Mouse (Mus musculus): ENCODE results near the gene Nek9.

The Nek9 gene

DNA sequence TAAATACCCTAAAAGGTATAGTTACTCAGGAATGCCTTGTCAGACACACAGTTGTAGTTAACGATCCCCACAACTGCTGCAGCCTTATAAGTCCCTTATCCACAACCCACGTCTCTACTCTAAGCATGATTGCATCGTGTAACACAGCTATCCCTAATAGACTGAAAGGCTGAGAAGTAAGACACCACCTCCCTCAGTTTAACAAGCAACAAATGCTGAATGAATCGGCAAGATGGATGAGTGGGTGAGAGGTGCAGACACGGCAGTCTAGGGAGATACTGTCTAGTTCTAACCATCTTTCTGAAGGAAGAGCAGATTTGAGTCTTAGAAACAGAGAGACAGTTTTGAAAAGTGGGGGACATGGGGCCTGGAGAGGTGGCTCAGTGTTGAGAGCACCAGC is 76.0 kb downstream of the Nek9 start:
- no peak for DNase-seq (ENCODE audit: low spot score in 2 of 2)

DNA sequence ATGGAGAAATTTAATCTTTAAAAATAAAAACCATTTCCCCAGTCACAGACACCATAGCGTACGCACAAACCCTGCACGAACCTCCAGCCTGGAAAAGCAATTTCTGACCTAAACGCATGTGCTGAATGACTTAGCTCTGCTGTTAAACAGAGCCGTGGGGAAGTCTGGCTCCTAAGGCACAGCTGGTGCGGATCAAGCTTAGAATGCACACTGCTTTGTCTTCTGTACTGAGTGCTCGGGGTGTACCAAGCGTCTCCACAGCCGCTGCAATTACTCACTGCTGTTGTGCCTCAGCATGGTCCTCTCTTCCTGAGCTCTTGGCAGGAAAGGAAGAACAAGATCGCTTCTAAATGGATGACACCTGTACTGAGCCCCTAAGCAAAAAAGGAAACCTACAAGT is 76.7 kb downstream of the Nek9 start:
- no peak for DNase-seq (ENCODE audit: low spot score in 2 of 2)

- no peak for DNase-seq (ENCODE audit: low spot score in 2 of 2)
These were observed 82.0 kb downstream of the Nek9 start for GRCm38 (mm10) chr12:85257008-85257639.

DNA sequence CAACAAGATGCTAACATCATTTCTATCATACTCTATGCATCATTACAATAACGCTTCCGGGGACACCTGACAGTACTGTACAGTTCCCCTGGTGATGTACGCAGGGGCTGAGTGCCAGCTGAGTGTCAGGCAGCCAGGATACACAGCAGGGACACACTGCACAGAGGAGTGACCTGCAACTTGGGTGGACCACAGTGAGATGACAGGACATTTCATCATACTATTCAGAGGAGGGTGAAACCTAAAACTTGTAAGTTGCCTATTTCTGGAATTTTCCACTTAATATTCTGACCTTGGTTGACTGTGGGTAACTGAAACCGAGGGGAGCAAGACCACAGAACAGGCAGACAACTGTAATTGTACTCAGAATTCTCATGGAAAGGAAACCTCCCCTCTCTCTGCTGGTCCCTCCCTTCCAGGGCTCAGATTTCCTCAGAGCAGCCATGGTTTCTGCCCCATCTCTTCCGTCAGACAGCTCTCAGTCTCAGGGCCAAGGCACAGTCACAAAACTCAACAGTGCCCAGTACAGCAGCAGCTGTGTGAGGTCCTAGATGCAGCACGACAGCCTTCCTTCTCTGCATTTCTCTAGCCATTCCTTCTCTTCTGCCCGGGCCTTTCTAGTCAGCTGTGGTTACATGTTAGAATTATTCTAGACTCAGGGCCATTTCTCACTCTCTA is 82.9 kb downstream of the Nek9 start:
- DNase-seq (ENCODE audit: low spot score in 2 of 2) = no peak

DNA sequence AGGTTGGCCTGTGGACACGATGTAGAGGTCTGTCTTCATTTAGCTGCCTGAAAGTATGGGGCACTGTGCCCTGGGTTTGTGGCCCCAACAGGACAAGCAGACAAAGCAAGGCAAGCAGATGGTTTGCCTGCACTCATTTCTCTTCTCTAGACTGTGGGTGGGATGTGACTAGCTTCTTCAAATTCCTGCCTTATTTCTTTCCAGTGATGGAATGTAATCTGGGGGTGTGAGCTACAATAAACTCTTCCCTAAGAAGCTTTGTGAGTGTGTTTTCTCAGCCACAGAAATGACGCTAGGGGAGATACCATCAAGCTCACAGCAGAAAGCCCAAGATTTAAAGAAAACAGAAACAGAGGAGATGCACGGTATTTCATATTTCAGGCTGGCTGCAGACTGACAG is 87.1 kb downstream of the Nek9 start:
- no peak for DNase-seq (ENCODE audit: low spot score in 2 of 2)
